Mouse (Mus musculus) adrenal gland, postnatal 0 days (tissue): ENCODE results near the gene Gm21973. TPM values are rescaled to one million over a fixed set of nuclear protein-coding genes. Genes with fewer than 3 reads are reported as not detected.

Source experiments
- polyA plus RNA-seq: library from polyadenylated mRNA; unstranded; fragments of >200 nt; fragmentation: Nextera tagmentation; extraction: Ambion mirVana; gene quantifications from 2 replicates; pipeline ENCODE4 v1.2.1, GENCODE M21; 2015

Gene Gm21973
- polyA plus RNA-seq: 0.61 TPM in 1 of 2 replicates, not detected in the other

DNA sequence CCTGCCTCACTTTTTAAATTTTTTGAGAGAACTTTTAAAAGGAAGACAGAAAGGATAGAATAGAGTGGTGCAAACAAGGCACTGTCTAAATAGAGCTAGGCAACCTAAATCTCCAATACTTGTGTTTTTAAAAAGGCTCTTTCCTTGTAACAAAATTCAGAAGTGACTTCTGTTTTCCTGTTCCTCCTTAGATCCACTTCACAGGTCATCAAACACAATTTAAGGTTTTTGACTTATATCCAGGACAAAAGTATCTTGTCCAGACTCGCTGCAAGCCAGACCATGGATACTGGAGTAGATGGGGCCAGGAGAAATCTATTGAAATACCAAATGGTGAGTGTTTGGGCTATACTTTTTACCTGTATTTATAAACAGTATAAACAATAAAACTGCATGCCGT lies at the start of gene Gm21973:
TSS of gene Gm21973 (plus strand) at position 301 of the 400 bp plus-strand sequence.

DNA sequence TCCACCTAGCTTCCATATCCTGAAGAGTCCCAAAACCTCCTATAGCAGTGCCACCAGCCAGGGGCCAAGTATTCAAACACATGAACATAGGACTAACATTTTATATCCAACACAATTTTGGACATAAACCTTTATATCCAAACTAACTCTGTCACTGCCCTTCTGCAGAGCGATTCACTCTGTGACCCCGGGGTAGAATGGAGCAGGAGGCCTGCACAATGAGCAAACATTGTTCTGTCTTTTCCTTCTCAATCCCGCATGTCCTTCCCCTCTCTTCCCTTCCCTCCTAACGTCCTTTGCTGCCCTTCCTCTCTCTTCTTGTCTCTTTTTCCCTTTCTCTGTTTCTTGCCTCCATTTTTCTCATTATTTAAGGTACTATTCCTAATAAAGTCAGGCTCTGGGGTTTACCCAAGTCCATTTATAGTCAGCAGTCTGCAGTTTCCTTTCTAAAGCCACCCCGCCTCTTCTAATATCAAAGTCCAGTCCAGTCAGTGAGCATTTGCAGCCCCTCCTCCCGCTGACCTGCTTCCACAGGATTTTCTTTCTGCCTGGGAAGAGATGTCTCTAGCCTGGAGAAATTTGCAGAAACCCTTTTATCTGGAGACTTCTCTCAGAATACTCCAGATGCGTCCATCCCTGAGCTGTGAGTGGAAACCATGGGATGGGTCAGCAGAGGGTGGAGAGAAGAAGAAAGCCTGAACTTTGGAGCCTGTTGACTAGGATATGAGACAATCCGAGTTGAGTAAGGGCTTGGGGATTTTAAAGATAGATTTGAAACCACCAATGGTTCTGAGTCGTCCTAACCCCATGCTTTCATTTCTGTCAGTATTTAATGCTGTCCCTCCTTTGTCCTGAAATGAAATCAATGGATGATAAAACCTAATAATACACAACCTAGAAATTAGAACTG lies 33.1 kb downstream of the Gm21973 start, which contains the start of gene Agxt2:
TSS of gene Agxt2 (plus strand) at position 494 of the 910 bp plus-strand sequence.

Other genes starting within 250 kb of the Gm21973 start
- 25.1 and 93.1 TPM in 2 replicates for gene Prlr, start 148.1 kb upstream of the Gm21973 start, polyA plus RNA-seq
- 1.0 and 1.6 TPM in 2 replicates for gene Agxt2, start 33.2 kb downstream of the Gm21973 start, polyA plus RNA-seq
- 10.7 and 15.3 TPM in 2 replicates for gene Dnajc21, start 145.1 kb downstream of the Gm21973 start, polyA plus RNA-seq
- gene Brix1, start 160.6 kb downstream of the Gm21973 start, polyA plus RNA-seq: 101 and 129 TPM in 2 replicates
- 18.2 and 23.4 TPM in 2 replicates for gene Rad1, start 160.6 kb downstream of the Gm21973 start, polyA plus RNA-seq
- not detected in 2 replicates for gene Ttc23l, start 233.3 kb downstream of the Gm21973 start, polyA plus RNA-seq